Mouse (Mus musculus): ENCODE results near the gene Pygb. TPM values are rescaled to one million over a fixed set of nuclear protein-coding genes. Genes with fewer than 3 reads are reported as not detected.

Pygb gene
- polyA plus RNA-seq, 1 experiment from 2014 or later: 81.6 TPM

GRCm38 (mm10) chr2:150855186-150855585 lies 68.7 kb downstream of the Pygb start:
- peak; percentile 33; the same call in 1 of the 2 replicates for ATAC-seq (ENCODE audit: low FRiP score)
- no peak overlapping the region for H3K27ac ChIP-seq
- no peak overlapping the region for H3K9ac ChIP-seq

DNA sequence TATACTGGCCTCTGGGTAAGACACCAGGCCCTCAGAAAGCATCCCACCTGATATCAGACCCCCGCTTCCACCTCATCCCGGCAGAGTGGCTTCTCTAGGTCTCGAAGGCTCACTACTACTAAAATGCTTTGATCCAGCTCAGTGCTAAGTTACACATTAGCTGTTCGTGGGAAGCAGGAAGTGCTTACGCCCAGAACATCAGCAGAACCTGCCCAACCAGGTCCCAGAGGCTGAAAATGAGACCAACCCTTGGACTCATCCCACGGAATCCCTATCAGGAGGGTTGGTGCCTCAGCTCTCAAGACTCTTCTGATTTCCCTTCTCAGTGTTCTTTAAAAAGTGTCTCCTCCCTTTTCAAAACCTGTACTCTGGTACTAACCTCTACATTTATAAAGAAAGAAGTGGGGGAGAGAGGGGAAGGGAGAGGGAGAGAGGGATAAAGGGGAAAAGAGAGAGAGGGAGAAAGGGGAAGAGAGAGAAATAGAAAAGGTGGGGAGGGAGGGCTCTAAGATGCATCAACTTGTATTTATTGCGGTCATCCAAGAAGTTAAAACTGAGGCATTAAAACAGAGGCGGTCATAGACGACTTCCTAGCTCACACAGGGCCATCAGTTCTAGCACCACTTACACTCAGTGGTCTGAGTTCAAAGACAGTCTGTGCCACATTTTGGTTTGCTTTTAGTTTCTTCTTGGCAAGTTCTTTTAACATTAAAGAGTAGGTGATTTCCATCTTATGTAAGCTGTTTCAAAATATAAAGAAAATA lies 72.4 kb downstream of the Pygb start:
- H3K36me3 ChIP-seq (replicated peaks): no peaks in the 10 kb centered on the region
- H3K27ac ChIP-seq: no peak overlapping the region
- no peaks in the 10 kb centered on the region for H3K27me3 ChIP-seq
- no peak overlapping the region for H3K4me2 ChIP-seq
- 94% methylated on average over 9 of the region's 9 CpGs for WGBS
- no peak for ATAC-seq (ENCODE audit: low FRiP score)
- no peaks in the 10 kb centered on the region for H3K9me3 ChIP-seq
- no peak overlapping the region for H3K4me3 ChIP-seq (replicated peaks)
- no peak overlapping the region for H3K9ac ChIP-seq
- no peaks in the 10 kb centered on the region for H3K4me1 ChIP-seq

More at GRCm38 (mm10) chr2:150855186-150855585, 68.7 kb downstream of the Pygb start:
- H3K4me2 ChIP-seq: no peak overlapping the region
- H3K4me3 ChIP-seq (replicated peaks): no peak overlapping the region
- no peaks in the 10 kb centered on the region for H3K9me3 ChIP-seq
- no peaks in the 10 kb centered on the region for H3K4me1 ChIP-seq
- no peaks in the 10 kb centered on the region for H3K36me3 ChIP-seq (replicated peaks)
- no peaks in the 10 kb centered on the region for H3K27me3 ChIP-seq

DNA sequence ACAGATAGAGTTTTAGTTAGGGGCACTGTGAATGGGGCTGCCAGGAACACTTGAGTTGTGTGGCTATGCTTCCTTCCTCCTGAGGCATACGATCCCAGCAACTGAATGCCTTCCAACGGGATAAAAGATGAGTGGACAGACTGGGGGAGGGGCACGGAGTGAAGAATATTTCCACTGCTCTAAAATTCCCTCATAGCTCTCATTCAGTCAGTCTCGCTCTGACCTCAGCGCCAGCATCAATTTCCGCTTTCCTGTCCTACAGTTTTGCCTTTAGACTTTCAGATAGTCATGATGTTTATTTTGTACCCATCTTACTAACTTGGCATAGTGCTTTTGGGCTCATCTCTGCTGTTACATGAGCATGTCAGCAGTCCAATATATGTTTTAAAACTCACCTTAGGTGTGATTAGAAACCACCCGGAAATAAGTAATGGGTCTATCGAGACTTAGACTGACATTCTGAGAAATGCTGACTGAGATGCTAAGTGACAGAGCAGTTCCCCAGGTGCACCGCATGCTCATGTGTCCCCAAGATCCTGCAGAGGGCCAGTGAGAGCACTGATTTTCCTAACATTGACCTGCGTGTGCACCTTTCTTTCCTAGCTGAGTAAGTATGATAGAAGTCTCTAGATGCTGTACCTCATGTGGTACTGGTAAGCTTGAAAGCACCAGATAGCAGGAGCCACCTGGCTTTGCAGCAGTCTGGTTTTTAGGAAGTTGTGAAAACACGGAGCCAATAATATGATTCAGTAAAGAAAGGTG lies 73.4 kb downstream of the Pygb start:
- H3K4me2 ChIP-seq: no peak overlapping the region
- H3K4me1 ChIP-seq: no peaks in the 10 kb centered on the region
- H3K9ac ChIP-seq: no peak overlapping the region
- H3K27ac ChIP-seq: no peak overlapping the region
- no peak for ATAC-seq (ENCODE audit: low FRiP score)
- no peaks in the 10 kb centered on the region for H3K36me3 ChIP-seq (replicated peaks)
- no peaks in the 10 kb centered on the region for H3K27me3 ChIP-seq
- no peak overlapping the region for H3K4me3 ChIP-seq (replicated peaks)
- WGBS: 82% methylated on average over 11 of the region's 11 CpGs
- H3K9me3 ChIP-seq: no peaks in the 10 kb centered on the region

GRCm38 (mm10) chr2:150861128-150861527 lies 74.6 kb downstream of the Pygb start:
- no peak for ATAC-seq (ENCODE audit: low FRiP score)
- H3K4me3 ChIP-seq (replicated peaks): no peak overlapping the region
- no peaks in the 10 kb centered on the region for H3K9me3 ChIP-seq
- no peak overlapping the region for H3K4me2 ChIP-seq
- no peak overlapping the region for H3K27ac ChIP-seq
- H3K9ac ChIP-seq: no peak overlapping the region
- H3K27me3 ChIP-seq: no peaks in the 10 kb centered on the region
- H3K4me1 ChIP-seq: no peaks in the 10 kb centered on the region
- WGBS: 87% methylated on average over 2 of the region's 2 CpGs
- no peaks in the 10 kb centered on the region for H3K36me3 ChIP-seq (replicated peaks)

DNA sequence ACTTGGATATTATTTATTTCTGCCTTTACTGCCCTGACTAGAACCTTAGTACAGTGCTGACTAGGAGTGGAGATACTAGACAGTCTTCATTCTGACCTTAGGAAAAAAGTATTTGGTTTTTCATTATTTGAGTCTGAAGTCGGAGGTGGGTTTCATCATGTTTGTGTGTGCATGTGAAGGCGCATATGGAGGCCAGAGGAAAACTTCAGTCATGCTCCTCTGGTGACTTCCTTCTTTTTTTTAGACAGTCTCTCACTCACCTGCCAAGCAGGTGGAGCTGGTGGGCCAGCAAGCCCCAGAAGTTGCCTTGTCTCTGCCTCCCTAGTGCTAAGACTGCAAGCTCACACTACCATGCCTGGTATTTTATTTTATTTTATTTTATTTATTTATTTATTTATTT lies 80.5 kb downstream of the Pygb start:
- no peak for ATAC-seq (ENCODE audit: low FRiP score)
- Histone ChIP-seq H3K27me3 (no peaks in the 10 kb centered on the region), H3K4me1 (no peaks in the 10 kb centered on the region), H3K27ac (no peak overlapping the region), H3K9me3 (no peaks in the 10 kb centered on the region), H3K36me3 (replicated peaks) (no peaks in the 10 kb centered on the region), H3K4me2 (no peak overlapping the region), H3K4me3 (replicated peaks) (no peak overlapping the region), H3K9ac (no peak overlapping the region)
- WGBS: 96% methylated on average over 2 of the region's 2 CpGs

DNA sequence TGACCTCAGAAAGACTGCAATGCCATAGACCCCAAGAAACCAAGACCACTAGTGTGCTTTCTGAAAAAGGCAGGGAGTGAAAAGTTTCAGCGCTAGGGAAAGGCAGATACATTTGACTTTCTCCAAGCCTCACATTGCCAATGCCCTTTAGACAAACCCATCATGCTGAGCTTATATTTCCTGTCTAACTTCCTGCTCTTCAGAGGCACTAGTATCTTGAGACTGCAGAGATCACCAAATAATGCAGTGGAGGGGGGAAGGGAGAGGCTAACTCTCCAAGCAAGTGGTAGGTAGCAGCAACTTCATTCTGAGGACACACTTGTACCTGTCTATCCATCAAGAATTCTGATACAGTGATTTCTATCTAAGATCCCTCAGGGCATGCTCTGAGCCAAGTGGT lies 82.9 kb downstream of the Pygb start:
- Histone ChIP-seq H3K9me3 (no peaks in the 10 kb centered on the region), H3K4me2 (no peak overlapping the region), H3K27me3 (no peaks in the 10 kb centered on the region), H3K36me3 (replicated peaks) (no peaks in the 10 kb centered on the region), H3K4me3 (replicated peaks) (no peak overlapping the region), H3K27ac (no peak overlapping the region), H3K4me1 (no peaks in the 10 kb centered on the region), H3K9ac (no peak overlapping the region)
- no peak for ATAC-seq (ENCODE audit: low FRiP score)
- 95% methylated on average over 1 of the region's 1 CpGs for WGBS

DNA sequence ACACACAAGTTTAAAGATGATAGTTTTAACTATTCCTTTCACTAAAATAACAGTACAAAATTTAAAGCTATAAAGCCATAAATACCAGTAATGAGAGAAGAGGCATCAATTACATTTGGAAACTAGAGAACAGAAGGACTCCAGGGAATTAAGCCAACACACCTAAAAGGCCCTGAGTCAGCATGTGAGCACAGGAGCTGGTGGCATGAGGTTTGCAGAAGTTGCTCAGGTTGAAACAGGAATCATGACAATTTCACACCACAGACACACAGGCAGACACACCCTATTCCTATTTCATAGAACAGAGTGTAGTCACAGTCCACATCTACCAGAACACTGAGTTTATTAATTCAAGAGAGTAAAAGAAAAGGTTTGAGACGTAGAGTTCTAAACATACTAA lies 88.0 kb downstream of the Pygb start:
- Histone ChIP-seq H3K9ac (no peak overlapping the region), H3K36me3 (replicated peaks) (no peaks in the 10 kb centered on the region), H3K4me2 (no peak overlapping the region), H3K9me3 (no peaks in the 10 kb centered on the region), H3K4me1 (no peaks in the 10 kb centered on the region), H3K27ac (no peak overlapping the region), H3K27me3 (no peaks in the 10 kb centered on the region), H3K4me3 (replicated peaks) (no peak overlapping the region)
- ATAC-seq (ENCODE audit: low FRiP score): no peak
- 100% methylated on average over 1 of the region's 1 CpGs for WGBS

GRCm38 (mm10) chr2:150875226-150875625 lies 88.7 kb downstream of the Pygb start:
- H3K9me3 ChIP-seq: no peaks in the 10 kb centered on the region
- no peak overlapping the region for H3K9ac ChIP-seq
- H3K27me3 ChIP-seq: no peaks in the 10 kb centered on the region
- no peak for ATAC-seq (ENCODE audit: low FRiP score)
- no peak overlapping the region for H3K4me2 ChIP-seq
- no peaks in the 10 kb centered on the region for H3K36me3 ChIP-seq (replicated peaks)
- H3K4me3 ChIP-seq (replicated peaks): no peak overlapping the region
- H3K27ac ChIP-seq: no peak overlapping the region
- 97% methylated on average over 1 of the region's 1 CpGs for WGBS
- H3K4me1 ChIP-seq: no peaks in the 10 kb centered on the region

GRCm38 (mm10) chr2:150877561-150877960 lies 91.0 kb downstream of the Pygb start:
- H3K9ac ChIP-seq: no peak overlapping the region
- WGBS: 89% methylated on average over 4 of the region's 4 CpGs
- no peak overlapping the region for H3K27ac ChIP-seq
- no peak overlapping the region for H3K4me2 ChIP-seq
- H3K4me1 ChIP-seq: no peaks in the 10 kb centered on the region
- no peaks in the 10 kb centered on the region for H3K36me3 ChIP-seq (replicated peaks)
- no peaks in the 10 kb centered on the region for H3K9me3 ChIP-seq
- no peak overlapping the region for H3K4me3 ChIP-seq (replicated peaks)
- H3K27me3 ChIP-seq: no peaks in the 10 kb centered on the region
- ATAC-seq (ENCODE audit: low FRiP score): no peak

Other genes with a start within 250 kb of the Pygb start
- 0.19 and 0.35 TPM in 2 replicates for gene Cst7, start 216.3 kb upstream of the Pygb start, polyA plus RNA-seq (2016; fragmentation: Nextera tagmentation; extraction: Ambion mirVana)
- gene Apmap, start 178.2 kb upstream of the Pygb start, polyA plus RNA-seq (2016; fragmentation: Nextera tagmentation; extraction: Ambion mirVana): 35.7 and 36.4 TPM in 2 replicates
- 43.4 and 54.8 TPM in 2 replicates for gene Acss1, start 118.2 kb upstream of the Pygb start, polyA plus RNA-seq (2016; fragmentation: Nextera tagmentation; extraction: Ambion mirVana)
- gene Vsx1, start 97.4 kb upstream of the Pygb start, polyA plus RNA-seq (2016; fragmentation: Nextera tagmentation; extraction: Ambion mirVana): 0.06 and 0.11 TPM in 2 replicates
- 29.5 and 29.6 TPM in 2 replicates for gene Entpd6, start 37.7 kb upstream of the Pygb start, polyA plus RNA-seq (2016; fragmentation: Nextera tagmentation; extraction: Ambion mirVana)
- gene Abhd12, start 118.0 kb downstream of the Pygb start, polyA plus RNA-seq (2016; fragmentation: Nextera tagmentation; extraction: Ambion mirVana): 57.2 and 60.1 TPM in 2 replicates
- 64.0 and 66.8 TPM in 2 replicates for gene Gins1, start 118.7 kb downstream of the Pygb start, polyA plus RNA-seq (2016; fragmentation: Nextera tagmentation; extraction: Ambion mirVana)